Mouse (Mus musculus): Measurements from ENCODE around the gene Gtf2a1.
"Not testable (repeated sequence)": the region's sequence is repeated elsewhere in the genome, so short reads cannot be mapped to it uniquely, and the experiment has no call there.

Gene Gtf2a1

GRCm38 (mm10) chr12:91581204-91582070 is 8.8 kb downstream of the Gtf2a1 start:
- DNase-seq, result no peak

- no peak for DNase-seq
Observed at GRCm38 (mm10) chr12:91579665-91580064, 10.6 kb downstream of the Gtf2a1 start.

- no peak for DNase-seq
Observed at GRCm38 (mm10) chr12:91571708-91572107, 18.6 kb downstream of the Gtf2a1 start.

GRCm38 (mm10) chr12:91569255-91569654 is 21.0 kb downstream of the Gtf2a1 start:
- no peak for DNase-seq

GRCm38 (mm10) chr12:91567145-91567544 is 23.1 kb downstream of the Gtf2a1 start:
- no peak for DNase-seq

- DNase-seq, result not testable (repeated sequence)
Observed at GRCm38 (mm10) chr12:91558152-91558551, 32.1 kb downstream of the Gtf2a1 start.

- not testable (repeated sequence) for DNase-seq
Observed at GRCm38 (mm10) chr12:91557358-91558005, 32.8 kb downstream of the Gtf2a1 start.

GRCm38 (mm10) chr12:91551773-91552526 is 38.3 kb downstream of the Gtf2a1 start:
- no peak for DNase-seq

GRCm38 (mm10) chr12:91549471-91549870 is 40.8 kb downstream of the Gtf2a1 start:
- DNase-seq, result no peak

GRCm38 (mm10) chr12:91540202-91540601 is 50.1 kb downstream of the Gtf2a1 start:
- DNase-seq, result no peak

GRCm38 (mm10) chr12:91534514-91534913 is 55.8 kb downstream of the Gtf2a1 start:
- no peak for DNase-seq

GRCm38 (mm10) chr12:91523626-91524025 is 66.7 kb downstream of the Gtf2a1 start:
- peak; percentile 26 for DNase-seq

GRCm38 (mm10) chr12:91517808-91518207 is 72.5 kb downstream of the Gtf2a1 start:
- DNase-seq, result no peak

GRCm38 (mm10) chr12:91513980-91514379 is 76.3 kb downstream of the Gtf2a1 start:
- no peak for DNase-seq

GRCm38 (mm10) chr12:91511766-91512165 is 78.5 kb downstream of the Gtf2a1 start:
- no peak for DNase-seq
